Mouse (Mus musculus): ENCODE measurements around the gene Bcat1.

DNA sequence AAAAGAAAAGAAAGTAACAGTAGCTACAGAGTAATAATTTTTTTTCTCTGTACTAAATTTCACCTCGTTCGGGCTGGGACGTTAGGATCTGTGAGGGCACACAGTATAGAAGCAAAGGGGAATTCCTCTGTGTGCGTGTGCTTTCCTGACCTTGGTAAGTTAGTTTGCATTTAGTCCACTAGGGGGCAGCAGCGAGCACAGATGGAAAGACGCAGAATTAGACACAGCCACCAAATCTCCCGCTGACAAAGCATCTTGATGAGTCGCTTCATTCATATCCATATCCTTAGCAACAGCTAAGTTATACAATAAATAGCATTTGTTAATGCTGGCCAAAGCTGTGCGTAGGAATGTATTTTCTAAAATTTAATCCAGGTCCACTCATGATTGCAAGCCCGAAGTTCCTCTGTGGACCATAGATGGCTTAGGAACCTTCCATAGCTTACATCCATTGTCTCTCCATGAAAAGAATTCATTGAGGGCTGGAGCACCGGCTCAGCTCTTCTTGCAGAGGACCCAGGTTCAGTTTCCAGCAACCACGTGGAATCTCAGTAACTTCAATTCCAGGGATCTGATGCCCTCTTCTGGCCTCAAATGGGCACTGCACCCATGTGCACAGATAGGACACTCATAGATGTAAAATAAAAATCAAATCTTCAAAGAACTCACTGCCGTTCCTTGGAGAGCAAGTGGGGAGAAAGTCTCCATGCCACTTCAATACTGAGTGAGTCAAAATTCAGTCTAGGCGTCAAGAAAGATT is 52.8 kb downstream of the Bcat1 start:
- TF ChIP-seq CTCF (IDR thresholded peaks at IDR 0.05; ENCODE audit: control insufficient read depth, insufficient read depth, insufficient read length) (peak; percentile 33), MYOD1 (IDR thresholded peaks at IDR 0.05; ENCODE audit: control insufficient read depth, insufficient read length, low read depth) (no peak)
